Mouse (Mus musculus) forebrain, postnatal 0 days (tissue): ENCODE measurements around the gene Tmem230. TPM values are rescaled to one million over a fixed set of nuclear protein-coding genes. Genes with fewer than 3 reads are reported as not detected.
"Not testable (repeated sequence)": the region's sequence is repeated elsewhere in the genome, so short reads cannot be mapped to it uniquely, and the experiment has no call there.

Source experiments
- ATAC-seq: fragments of 200-750 bp; cut with Nextera tagmentation; 2 replicates; pipeline ENCODE4 v1.8.0; 2017; ENCODE audit warnings: mild to moderate bottlenecking, moderate library complexity
- DNase-seq: peaks from one replicate; pipeline ENCODE4 v3.0.0-alpha.2; 2015
- H3K27ac ChIP-seq: fragments of 300-500 bp; sonication (generic); 2 replicates; pipeline ENCODE4 v1.5.1; 2014; ENCODE audit warnings: low read depth, mild to moderate bottlenecking, antibody characterized with exemption, low read length, moderate library complexity, mixed read lengths
- H3K27me3 ChIP-seq: fragments of 300-500 bp; sonication (generic); 2 replicates; pipeline ENCODE4 v1.6.1; 2014; ENCODE audit warnings: mild to moderate bottlenecking, low read length, mixed read lengths; ENCODE audit not compliant: insufficient read depth
- H3K36me3 ChIP-seq: fragments of 300-500 bp; sonication (generic); 2 replicates; pipeline ENCODE4 v1.6.1; 2014; ENCODE audit warnings: mild to moderate bottlenecking, moderate library complexity; ENCODE audit not compliant: insufficient read depth
- H3K4me1 ChIP-seq: fragments of 300-500 bp; sonication (generic); 2 replicates; pipeline ENCODE4 v1.6.1; 2014; ENCODE audit warnings: antibody characterized with exemption; ENCODE audit not compliant: insufficient read depth
- H3K4me2 ChIP-seq: fragments of 300-500 bp; sonication (generic); 2 replicates; pipeline ENCODE4 v1.6.1; 2014; ENCODE audit warnings: low read depth, mild to moderate bottlenecking, moderate library complexity
- H3K4me3 ChIP-seq: fragments of 300-500 bp; sonication (generic); 2 replicates; pipeline ENCODE4 v1.5.1; 2014; ENCODE audit warnings: low read depth, low read length, mixed read lengths
- H3K9ac ChIP-seq: fragments of 300-500 bp; sonication (generic); 2 replicates; pipeline ENCODE4 v1.6.1; 2014; ENCODE audit warnings: mild to moderate bottlenecking
- H3K9me3 ChIP-seq: fragments of 300-500 bp; sonication (generic); 2 replicates; pipeline ENCODE4 v1.6.1; 2016; ENCODE audit warnings: low read length
- CTCF ChIP-seq: sonication (generic); IDR thresholded peaks from 2 replicates; pipeline ENCODE4 v1.5.1; 2016; ENCODE audit warnings: antibody characterized with exemption, control low read depth, low read depth
- WGBS: fragments of 180-500 bp; shearing (Covaris S2); extraction: QIAGEN DNeasy Blood & Tissue Kit; methylation state at CpG from one replicate; pipeline ENCODE4 v1.1.7; 2014; 5-methylcytosine and 5-hydroxymethylcytosine counted together
- polyA plus RNA-seq: library from polyadenylated mRNA; unstranded; fragments of >200 nt; fragmentation: Nextera tagmentation; extraction: Ambion mirVana; gene quantifications from 2 replicates; pipeline ENCODE4 v1.2.1, GENCODE M21; 2015
- total RNA-seq: library from RNA; depleted of rRNA; stranded (reverse); fragments of >200 nt; gene quantifications from 2 replicates; pipeline ENCODE4 v1.2.3, GENCODE M21; 2014; rRNA removed

The Tmem230 gene
- total RNA-seq (32.5 and 47.0 TPM in 2 replicates), polyA plus RNA-seq (37.3 and 47.1 TPM in 2 replicates)

DNA sequence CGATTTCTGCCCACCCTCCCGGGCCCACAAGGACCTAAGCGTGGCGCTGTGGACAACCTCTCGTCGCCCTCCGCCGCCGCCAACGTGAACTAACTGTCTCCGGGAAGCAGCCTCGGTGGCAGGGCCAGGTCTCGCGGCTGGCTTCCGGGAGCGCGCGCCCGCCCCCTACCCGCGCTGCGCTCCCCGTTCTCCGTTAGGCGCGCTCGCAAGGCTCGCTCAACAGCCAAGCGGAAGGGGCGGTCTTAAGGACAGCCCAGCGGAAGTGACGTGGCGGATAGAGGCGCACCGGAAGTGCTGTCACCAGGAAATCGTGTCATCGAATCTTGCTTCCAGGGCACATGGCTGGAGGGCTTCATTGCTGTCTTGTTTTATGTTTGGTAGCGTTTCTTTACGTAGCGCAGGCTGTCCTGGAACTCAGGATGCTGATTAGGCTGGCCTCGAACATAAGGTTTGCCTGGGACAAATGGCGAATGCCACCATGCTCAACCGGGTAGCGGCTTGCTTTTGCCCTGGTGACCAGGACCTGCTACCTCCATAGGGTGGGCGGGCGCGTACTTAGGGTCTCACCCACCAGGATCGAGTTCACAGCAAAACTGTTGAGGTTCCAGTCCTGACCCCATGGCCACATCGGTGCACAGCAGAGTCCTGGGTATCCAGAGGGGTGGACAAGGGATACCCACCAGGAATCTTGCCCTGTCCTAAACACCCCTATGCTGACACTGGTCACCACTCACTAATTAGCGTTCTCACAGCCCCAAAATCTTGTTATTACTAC is at the start of gene Tmem230:
TSS of gene Tmem230 (minus strand) at position 269 of the 775 bp plus-strand sequence.
- H3K4me1 ChIP-seq: peaks cover 12% of the 10 kb centered on the region
- peak within 1 kb of the TSS; percentile 74 for H3K4me2 ChIP-seq
- H3K4me3 ChIP-seq: peak within 1 kb of the TSS; percentile 54
- H3K27ac ChIP-seq: peak within 1 kb of the TSS; percentile 85
- H3K9ac ChIP-seq: peak within 1 kb of the TSS; percentile 64
- H3K27me3 ChIP-seq: no peaks in the 10 kb centered on the region
- peaks cover 15% of the 10 kb centered on the region; the same call in 1 of the 2 replicates for H3K36me3 ChIP-seq
- TF ChIP-seq CTCF: peak; percentile 54
- H3K9me3 ChIP-seq: no peaks in the 10 kb centered on the region
- DNase-seq (peak; percentile 99), ATAC-seq (peak; percentile 94)
- 9% methylated on average over 50 of the region's 50 CpGs for WGBS

DNA sequence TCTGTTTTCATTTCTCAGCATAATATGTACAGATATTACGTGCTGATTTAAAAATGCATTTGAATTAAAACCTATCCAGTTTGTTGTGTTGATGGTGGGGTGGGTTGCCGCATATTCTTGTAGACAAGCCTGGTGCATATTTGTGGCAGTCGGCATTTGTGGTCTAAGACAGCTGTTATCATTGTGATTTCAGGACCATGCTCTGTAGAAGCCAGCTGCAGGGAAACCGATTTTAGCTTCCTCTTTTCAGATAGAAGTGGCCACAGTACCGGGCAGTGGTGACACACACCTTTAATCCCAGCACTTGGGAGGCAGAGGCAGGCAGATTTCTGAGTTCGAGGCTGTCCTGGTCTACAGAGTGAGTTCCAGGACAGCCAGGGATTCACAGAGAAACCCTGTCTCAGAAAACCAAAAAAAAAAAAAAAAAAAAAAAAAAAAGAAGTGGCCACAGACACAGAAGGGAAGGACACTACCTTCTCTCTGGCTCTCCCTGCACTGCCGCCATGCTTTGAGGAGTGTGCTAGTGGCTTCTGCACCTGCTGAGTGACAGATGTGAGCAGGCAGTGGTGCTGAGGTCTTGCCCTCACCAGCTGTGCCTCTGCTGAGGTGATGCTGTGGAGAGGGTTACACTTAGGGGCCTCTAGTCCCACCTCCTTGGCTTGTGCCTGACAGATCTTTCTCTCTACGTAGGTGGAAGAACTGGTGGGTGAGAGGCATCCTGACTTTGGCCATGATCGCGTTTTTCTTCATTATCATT is 46.3 kb upstream of the Tmem230 start:
- Histone ChIP-seq H3K9ac (no peak overlapping the region), H3K36me3 (peaks cover 52% of the 10 kb centered on the region), H3K4me1 (peaks cover 10% of the 10 kb centered on the region), H3K27me3 (no peaks in the 10 kb centered on the region), H3K27ac (no peak overlapping the region), H3K4me3 (no peak overlapping the region), H3K4me2 (no peak overlapping the region), H3K9me3 (no peaks in the 10 kb centered on the region)
- DNase-seq (no peak), ATAC-seq (no peak)
- 92% methylated on average over 10 of the region's 10 CpGs for WGBS
- TF ChIP-seq CTCF: no peak

GRCm38 (mm10) chr2:132292083-132292482 is 44.5 kb upstream of the Tmem230 start:
- no peak overlapping the region for H3K9ac ChIP-seq
- no peak for TF ChIP-seq CTCF
- DNase-seq: peak; percentile 64
- no peaks in the 10 kb centered on the region for H3K9me3 ChIP-seq
- H3K4me1 ChIP-seq: peaks cover 10% of the 10 kb centered on the region
- peaks cover 36% of the 10 kb centered on the region for H3K36me3 ChIP-seq
- peak; percentile 89 for ATAC-seq
- WGBS: 18% methylated on average over 4 of the region's 4 CpGs
- H3K4me3 ChIP-seq: no peak overlapping the region
- H3K27me3 ChIP-seq: no peaks in the 10 kb centered on the region
- peak overlapping the region; percentile 81 for H3K27ac ChIP-seq
- H3K4me2 ChIP-seq: no peak overlapping the region

- H3K4me1 ChIP-seq: peaks cover 10% of the 10 kb centered on the region
- no peaks in the 10 kb centered on the region for H3K27me3 ChIP-seq
- 74% methylated on average over 3 of the region's 3 CpGs for WGBS
- no peak overlapping the region for H3K9ac ChIP-seq
- H3K4me3 ChIP-seq: no peak overlapping the region
- ATAC-seq: no peak
- H3K4me2 ChIP-seq: no peak overlapping the region
- peaks cover 28% of the 10 kb centered on the region for H3K36me3 ChIP-seq
- no peaks in the 10 kb centered on the region for H3K9me3 ChIP-seq
- DNase-seq: no peak
- TF ChIP-seq CTCF: no peak
- H3K27ac ChIP-seq: peak overlapping the region; percentile 81
Measured at GRCm38 (mm10) chr2:132291265-132291664, 43.7 kb upstream of the Tmem230 start.

DNA sequence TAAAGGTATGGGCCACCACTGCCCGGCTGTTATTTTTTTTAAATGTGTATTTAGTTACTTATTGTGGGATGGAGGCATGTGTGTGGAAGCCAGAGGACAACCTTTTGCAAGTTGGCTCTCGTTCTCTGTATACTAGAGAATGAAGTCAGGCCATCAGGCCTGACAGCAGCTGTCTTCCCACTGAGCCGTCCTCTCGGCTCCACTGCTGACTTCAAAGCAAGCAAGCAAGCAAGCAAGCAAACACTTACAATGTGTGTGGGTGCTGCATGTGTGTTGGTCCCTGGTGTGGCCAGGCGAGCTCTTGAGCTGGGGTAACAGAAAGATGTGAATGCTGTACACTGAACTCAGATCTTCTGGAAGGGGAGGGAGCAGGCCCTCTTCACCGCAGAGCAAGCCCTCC is 43.2 kb upstream of the Tmem230 start:
- H3K9ac ChIP-seq: no peak overlapping the region
- 0 out of 2 replicates have a peak overlapping the region, but pooled peaks have one; percentile 81 for H3K27ac ChIP-seq
- WGBS: 78% methylated on average over 6 of the region's 6 CpGs
- no peaks in the 10 kb centered on the region for H3K27me3 ChIP-seq
- peaks cover 24% of the 10 kb centered on the region for H3K36me3 ChIP-seq
- no peak for TF ChIP-seq CTCF
- DNase-seq: no peak
- no peak for ATAC-seq
- no peak overlapping the region for H3K4me2 ChIP-seq
- no peaks in the 10 kb centered on the region for H3K9me3 ChIP-seq
- peaks cover 10% of the 10 kb centered on the region for H3K4me1 ChIP-seq
- H3K4me3 ChIP-seq: no peak overlapping the region

DNA sequence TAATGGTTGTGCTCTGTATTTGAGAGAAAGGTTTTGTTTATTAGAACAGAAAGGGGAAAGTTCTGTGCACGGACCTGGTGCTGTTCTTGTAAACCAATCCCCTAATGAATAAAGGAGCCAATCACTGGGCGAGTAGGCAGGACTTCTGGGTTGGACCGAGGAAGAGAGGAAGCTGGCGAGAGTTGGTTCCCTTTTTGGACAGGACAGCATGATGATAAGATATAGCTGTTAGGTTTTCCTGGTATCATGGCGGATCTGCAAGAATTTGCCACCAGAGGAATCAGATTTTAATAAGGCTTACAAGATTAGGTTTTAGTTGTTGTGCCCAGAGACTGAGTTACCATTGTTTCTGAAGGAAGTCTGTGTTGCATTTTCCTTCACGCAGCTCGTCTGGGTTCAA is 41.6 kb upstream of the Tmem230 start:
- H3K27me3 ChIP-seq: not testable (repeated sequence)

More for the DNA sequence above, 41.6 kb upstream of the Tmem230 start:
- not testable (repeated sequence) for H3K36me3 ChIP-seq, H3K9me3 ChIP-seq, H3K9ac ChIP-seq, H3K4me2 ChIP-seq, DNase-seq, H3K4me1 ChIP-seq, H3K27ac ChIP-seq, H3K4me3 ChIP-seq, ATAC-seq
- WGBS: 88% methylated on average over 5 of the region's 7 CpGs
